Mouse (Mus musculus): ENCODE measurements around the gene Ppfia2. TPM values are rescaled to one million over a fixed set of nuclear protein-coding genes. Genes with fewer than 3 reads are reported as not detected.

Ppfia2 gene
- polyA plus RNA-seq, 1 experiment from 2014 or later = 0.66 TPM

DNA sequence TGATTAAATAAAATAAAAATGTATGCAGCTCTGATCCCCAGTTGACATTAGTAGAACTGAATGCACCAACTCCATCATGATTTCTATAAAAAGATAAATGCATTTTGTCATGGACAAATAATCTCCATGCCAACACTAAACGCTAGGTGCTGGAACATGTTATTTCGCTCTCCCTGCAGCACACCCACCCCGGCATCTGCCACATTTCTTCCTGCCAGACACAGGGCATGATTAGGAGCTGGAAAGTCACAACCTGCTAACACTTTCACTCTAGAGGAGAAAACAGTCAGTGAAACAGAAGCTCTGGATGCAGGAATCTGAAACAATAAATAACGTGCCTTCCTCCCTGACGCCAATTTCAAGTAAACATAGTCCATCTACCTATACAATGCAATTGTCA lies 211.3 kb downstream of the Ppfia2 start:
- no peak for ATAC-seq (ENCODE audit: insufficient number of reproducible peaks, insufficient read depth, low FRiP score, low read depth)

DNA sequence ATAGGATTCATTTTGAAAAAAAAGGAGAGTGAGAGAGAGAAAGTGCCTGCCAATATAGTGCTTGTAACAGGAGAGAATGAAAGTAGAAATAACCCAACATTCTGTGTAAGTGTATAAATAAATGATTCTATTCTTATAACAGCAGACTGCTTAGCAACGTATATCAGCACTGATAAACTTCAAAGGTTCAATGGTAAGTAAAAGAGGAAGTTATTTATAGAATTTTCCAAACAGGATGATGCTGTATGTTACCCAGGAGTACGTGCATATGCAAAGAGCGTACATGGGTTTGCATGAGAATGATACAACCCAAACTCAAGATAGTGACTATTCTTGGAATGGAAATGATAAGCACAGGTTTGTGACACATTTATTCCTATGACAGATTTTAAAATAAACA lies 215.4 kb downstream of the Ppfia2 start:
- Histone ChIP-seq H3K36me3 (ENCODE audit: control insufficient read depth, insufficient read depth, low read length) (no peaks in the 10 kb centered on the region), H3K27ac (replicated peaks in 1 of 2; ENCODE audit: control insufficient read depth in 1 of 2, insufficient read depth in 1 of 2, low read depth in 2 of 2, low read length in 2 of 2) (peak overlapping the region; percentile 49 to 64), H3K27me3 (ENCODE audit: control insufficient read depth, insufficient read depth, low read length) (no peaks in the 10 kb centered on the region), H3K9me3 (ENCODE audit: control insufficient read depth, low read length) (no peaks in the 10 kb centered on the region), H3K4me1 (ENCODE audit: control insufficient read depth in 2 of 2, insufficient read depth in 2 of 2, low read length in 2 of 2) (peaks cover 0 to 3% of the 10 kb centered on the region in 2 experiments; a peak in 1 of 4 replicates), H3K9ac (ENCODE audit: low read length) (no peak overlapping the region), H3K4me2 (ENCODE audit: low read length) (peak overlapping the region; percentile 50), H3K4me3 (ENCODE audit: control insufficient read depth in 1 of 2, insufficient read depth in 1 of 2, low read depth in 1 of 2, low read length in 2 of 2) (no peak overlapping the region)
- 0 out of 2 replicates have a peak, but pooled peaks have one; percentile 35 for ATAC-seq (ENCODE audit: insufficient number of reproducible peaks, insufficient read depth, low FRiP score, low read depth)
- WGBS = 23% methylated on average over 3 of the region's 3 CpGs

More for the DNA sequence above, 211.3 kb downstream of the Ppfia2 start:
- H3K4me3 ChIP-seq (ENCODE audit: control insufficient read depth in 1 of 2, insufficient read depth in 1 of 2, low read depth in 1 of 2, low read length in 2 of 2) = no peak overlapping the region
- H3K9me3 ChIP-seq (ENCODE audit: control insufficient read depth, low read length) = no peaks in the 10 kb centered on the region
- H3K27ac ChIP-seq (replicated peaks in 1 of 2; ENCODE audit: control insufficient read depth in 1 of 2, insufficient read depth in 1 of 2, low read depth in 2 of 2, low read length in 2 of 2) = no peak overlapping the region
- H3K9ac ChIP-seq (ENCODE audit: low read length) = no peak overlapping the region
- peaks cover 0 to 3% of the 10 kb centered on the region in 2 experiments; a peak in 1 of 4 replicates for H3K4me1 ChIP-seq (ENCODE audit: control insufficient read depth in 2 of 2, insufficient read depth in 2 of 2, low read length in 2 of 2)
- no peaks in the 10 kb centered on the region for H3K27me3 ChIP-seq (ENCODE audit: control insufficient read depth, insufficient read depth, low read length)
- 56% methylated on average over 5 of the region's 5 CpGs for WGBS
- H3K36me3 ChIP-seq (ENCODE audit: control insufficient read depth, insufficient read depth, low read length) = no peaks in the 10 kb centered on the region
- H3K4me2 ChIP-seq (ENCODE audit: low read length) = no peak overlapping the region

DNA sequence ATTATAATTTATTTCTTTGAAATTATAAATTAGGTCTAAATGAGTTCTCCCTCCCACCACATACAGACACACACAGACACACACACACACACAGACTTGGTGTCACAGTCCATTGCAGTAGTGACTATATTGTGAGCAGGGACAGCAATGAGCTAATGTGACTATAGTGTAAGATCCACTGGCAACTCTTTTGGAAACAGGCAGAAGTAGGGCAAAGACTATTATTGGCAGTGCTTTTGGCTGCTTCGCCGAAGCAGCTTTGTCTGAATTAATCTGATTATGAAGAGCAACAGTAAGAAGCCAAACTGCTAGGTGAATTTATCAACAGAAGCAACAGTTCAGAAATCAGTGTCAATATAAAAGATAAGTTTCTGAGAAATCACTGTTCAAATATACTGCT lies 249.8 kb downstream of the Ppfia2 start:
- no peak for ATAC-seq (ENCODE audit: insufficient number of reproducible peaks, insufficient read depth, low FRiP score, low read depth)
- H3K4me3 ChIP-seq (ENCODE audit: control insufficient read depth in 1 of 2, insufficient read depth in 1 of 2, low read depth in 1 of 2, low read length in 2 of 2) = no peak overlapping the region
- H3K27ac ChIP-seq (replicated peaks in 1 of 2; ENCODE audit: control insufficient read depth in 1 of 2, insufficient read depth in 1 of 2, low read depth in 2 of 2, low read length in 2 of 2) = no peak overlapping the region
- H3K4me1 ChIP-seq (ENCODE audit: control insufficient read depth in 2 of 2, insufficient read depth in 2 of 2, low read length in 2 of 2) = no peaks in the 10 kb centered on the region
- H3K9me3 ChIP-seq (ENCODE audit: control insufficient read depth, low read length) = no peaks in the 10 kb centered on the region
- no peaks in the 10 kb centered on the region for H3K36me3 ChIP-seq (ENCODE audit: control insufficient read depth, insufficient read depth, low read length)
- H3K27me3 ChIP-seq (ENCODE audit: control insufficient read depth, insufficient read depth, low read length) = no peaks in the 10 kb centered on the region
- no peak overlapping the region for H3K4me2 ChIP-seq (ENCODE audit: low read length)
- WGBS = 83% methylated on average over 2 of the region's 2 CpGs
- H3K9ac ChIP-seq (ENCODE audit: low read length) = no peak overlapping the region

DNA sequence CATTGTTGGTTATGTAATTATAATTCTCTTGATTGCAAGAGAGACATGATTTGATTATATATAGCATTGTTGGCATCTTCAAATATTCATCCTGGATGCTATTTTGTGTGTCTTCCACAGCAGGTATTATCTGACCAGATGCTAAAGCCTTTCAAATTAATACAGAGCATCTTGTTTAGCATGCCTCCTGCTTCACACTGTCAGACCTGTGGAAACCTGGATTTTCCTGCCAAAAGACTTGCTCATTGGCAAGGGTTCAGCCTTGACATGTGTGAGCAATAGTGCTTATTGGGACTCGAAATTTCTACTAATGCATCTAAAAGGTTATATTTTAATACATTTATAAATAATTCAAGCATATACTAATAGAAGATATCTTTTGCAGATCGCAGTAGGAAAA lies 262.1 kb downstream of the Ppfia2 start:
- no peak overlapping the region for H3K4me3 ChIP-seq (ENCODE audit: control insufficient read depth in 1 of 2, insufficient read depth in 1 of 2, low read depth in 1 of 2, low read length in 2 of 2)
- ATAC-seq (ENCODE audit: insufficient number of reproducible peaks, insufficient read depth, low FRiP score, low read depth) = no peak
- no peaks in the 10 kb centered on the region for H3K4me1 ChIP-seq (ENCODE audit: control insufficient read depth in 2 of 2, insufficient read depth in 2 of 2, low read length in 2 of 2)
- no peaks in the 10 kb centered on the region for H3K36me3 ChIP-seq (ENCODE audit: control insufficient read depth, insufficient read depth, low read length)
- H3K27ac ChIP-seq (replicated peaks in 1 of 2; ENCODE audit: control insufficient read depth in 1 of 2, insufficient read depth in 1 of 2, low read depth in 2 of 2, low read length in 2 of 2) = no peak overlapping the region
- no peak overlapping the region for H3K9ac ChIP-seq (ENCODE audit: low read length)
- H3K9me3 ChIP-seq (ENCODE audit: control insufficient read depth, low read length) = no peaks in the 10 kb centered on the region
- no peaks in the 10 kb centered on the region for H3K27me3 ChIP-seq (ENCODE audit: control insufficient read depth, insufficient read depth, low read length)
- WGBS = 64% methylated on average over 2 of the region's 2 CpGs
- no peak overlapping the region for H3K4me2 ChIP-seq (ENCODE audit: low read length)

DNA sequence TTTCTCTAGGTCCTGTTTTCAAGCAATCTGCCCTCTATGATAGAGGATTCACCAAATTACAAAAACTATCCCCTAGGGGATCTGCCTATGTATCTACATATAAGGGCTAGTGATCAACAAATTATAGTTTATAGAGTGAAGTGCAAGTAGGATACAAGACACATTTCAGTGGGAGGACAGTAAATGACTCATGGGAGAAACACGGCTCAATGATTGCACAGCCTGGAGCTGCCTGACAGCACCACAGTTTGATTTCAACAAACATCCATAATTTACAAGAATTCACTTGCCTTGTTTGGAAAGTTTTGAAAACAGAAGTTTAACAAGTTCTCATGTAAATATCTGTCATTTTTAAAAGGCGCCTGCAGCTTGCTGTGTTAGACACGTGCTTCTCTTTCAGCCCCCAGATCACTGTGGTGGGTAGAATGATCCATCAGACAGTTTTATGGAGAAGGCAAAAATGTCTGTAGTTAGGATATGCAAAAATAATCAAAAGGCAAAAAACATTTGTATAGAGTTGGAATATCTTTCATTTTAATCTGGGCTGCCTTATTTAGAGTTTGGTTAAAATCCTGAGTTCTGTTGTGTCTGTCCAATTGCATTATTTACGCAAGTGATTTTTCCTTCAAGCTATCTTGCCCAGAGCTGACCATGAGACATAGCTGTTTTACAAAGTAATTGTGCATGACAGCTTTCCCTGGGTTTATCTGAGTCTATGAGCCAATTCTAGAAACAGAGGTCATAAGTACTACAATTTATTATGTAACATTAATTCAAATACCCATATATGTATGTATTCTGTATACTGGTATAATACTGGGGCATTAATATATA lies 266.3 kb downstream of the Ppfia2 start:
- no peak for ATAC-seq (ENCODE audit: insufficient number of reproducible peaks, insufficient read depth, low FRiP score, low read depth)
- Histone ChIP-seq H3K9ac (ENCODE audit: low read length) (no peak overlapping the region), H3K36me3 (ENCODE audit: control insufficient read depth, insufficient read depth, low read length) (no peaks in the 10 kb centered on the region), H3K4me2 (ENCODE audit: low read length) (no peak overlapping the region), H3K27me3 (ENCODE audit: control insufficient read depth, insufficient read depth, low read length) (no peaks in the 10 kb centered on the region), H3K4me3 (ENCODE audit: control insufficient read depth in 1 of 2, insufficient read depth in 1 of 2, low read depth in 1 of 2, low read length in 2 of 2) (no peak overlapping the region), H3K27ac (replicated peaks in 1 of 2; ENCODE audit: control insufficient read depth in 1 of 2, insufficient read depth in 1 of 2, low read depth in 2 of 2, low read length in 2 of 2) (no peak overlapping the region), H3K9me3 (ENCODE audit: control insufficient read depth, low read length) (no peaks in the 10 kb centered on the region), H3K4me1 (ENCODE audit: control insufficient read depth in 2 of 2, insufficient read depth in 2 of 2, low read length in 2 of 2) (no peaks in the 10 kb centered on the region)
- 84% methylated on average over 4 of the region's 4 CpGs for WGBS

DNA sequence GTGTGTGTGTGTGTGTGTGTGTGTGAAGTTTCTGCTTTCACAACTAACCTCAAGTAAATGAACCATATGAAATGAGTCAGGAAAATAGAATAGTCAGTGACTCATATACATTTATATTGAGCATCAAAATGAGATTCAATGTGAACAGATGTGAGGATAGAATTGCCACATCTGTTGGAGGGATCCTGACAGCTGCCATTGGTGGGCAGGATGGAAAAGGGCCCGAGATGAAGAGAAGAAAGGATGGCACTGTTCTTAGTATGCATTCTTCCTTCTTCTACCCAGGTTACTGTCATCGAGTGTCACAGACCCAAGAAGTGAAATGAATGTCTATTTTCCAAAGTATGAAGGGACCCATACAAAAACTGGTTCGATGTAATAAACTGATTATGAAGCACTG lies 268.1 kb downstream of the Ppfia2 start:
- Histone ChIP-seq H3K4me2 (ENCODE audit: low read length) (no peak overlapping the region), H3K4me1 (ENCODE audit: control insufficient read depth in 2 of 2, insufficient read depth in 2 of 2, low read length in 2 of 2) (no peaks in the 10 kb centered on the region), H3K9me3 (ENCODE audit: control insufficient read depth, low read length) (no peaks in the 10 kb centered on the region), H3K27me3 (ENCODE audit: control insufficient read depth, insufficient read depth, low read length) (no peaks in the 10 kb centered on the region), H3K4me3 (ENCODE audit: control insufficient read depth in 1 of 2, insufficient read depth in 1 of 2, low read depth in 1 of 2, low read length in 2 of 2) (no peak overlapping the region), H3K36me3 (ENCODE audit: control insufficient read depth, insufficient read depth, low read length) (no peaks in the 10 kb centered on the region), H3K9ac (ENCODE audit: low read length) (no peak overlapping the region), H3K27ac (replicated peaks in 1 of 2; ENCODE audit: control insufficient read depth in 1 of 2, insufficient read depth in 1 of 2, low read depth in 2 of 2, low read length in 2 of 2) (no peak overlapping the region)
- ATAC-seq (ENCODE audit: insufficient number of reproducible peaks, insufficient read depth, low FRiP score, low read depth) = no peak
- WGBS = 71% methylated on average over 3 of the region's 3 CpGs

DNA sequence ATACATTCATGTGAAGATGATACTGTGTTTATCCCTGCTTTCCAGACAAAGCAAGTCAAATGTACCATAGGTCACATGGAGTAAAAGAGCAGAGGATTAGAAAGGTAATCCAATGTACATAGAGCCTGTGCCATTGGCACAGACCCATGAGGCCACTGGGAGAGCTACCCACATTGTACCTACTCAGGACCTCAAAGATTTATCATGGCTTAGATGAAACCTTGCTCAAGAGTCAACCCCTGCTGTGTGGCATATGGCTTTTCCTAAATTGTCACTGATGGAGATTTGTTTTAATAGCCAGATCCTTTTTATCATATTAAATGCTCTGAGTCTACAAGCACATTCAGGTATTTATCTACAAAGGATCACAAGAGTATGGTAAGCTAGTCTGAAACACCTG lies 274.8 kb downstream of the Ppfia2 start:
- H3K36me3 ChIP-seq (ENCODE audit: control insufficient read depth, insufficient read depth, low read length) = no peaks in the 10 kb centered on the region
- H3K4me3 ChIP-seq (ENCODE audit: control insufficient read depth in 1 of 2, insufficient read depth in 1 of 2, low read depth in 1 of 2, low read length in 2 of 2) = no peak overlapping the region
- no peak overlapping the region for H3K9ac ChIP-seq (ENCODE audit: low read length)
- H3K4me1 ChIP-seq (ENCODE audit: control insufficient read depth in 2 of 2, insufficient read depth in 2 of 2, low read length in 2 of 2) = no peaks in the 10 kb centered on the region
- no peaks in the 10 kb centered on the region for H3K9me3 ChIP-seq (ENCODE audit: control insufficient read depth, low read length)
- H3K4me2 ChIP-seq (ENCODE audit: low read length) = no peak overlapping the region
- no peak overlapping the region for H3K27ac ChIP-seq (replicated peaks in 1 of 2; ENCODE audit: control insufficient read depth in 1 of 2, insufficient read depth in 1 of 2, low read depth in 2 of 2, low read length in 2 of 2)
- no peak for ATAC-seq (ENCODE audit: insufficient number of reproducible peaks, insufficient read depth, low FRiP score, low read depth)
- H3K27me3 ChIP-seq (ENCODE audit: control insufficient read depth, insufficient read depth, low read length) = no peaks in the 10 kb centered on the region

DNA sequence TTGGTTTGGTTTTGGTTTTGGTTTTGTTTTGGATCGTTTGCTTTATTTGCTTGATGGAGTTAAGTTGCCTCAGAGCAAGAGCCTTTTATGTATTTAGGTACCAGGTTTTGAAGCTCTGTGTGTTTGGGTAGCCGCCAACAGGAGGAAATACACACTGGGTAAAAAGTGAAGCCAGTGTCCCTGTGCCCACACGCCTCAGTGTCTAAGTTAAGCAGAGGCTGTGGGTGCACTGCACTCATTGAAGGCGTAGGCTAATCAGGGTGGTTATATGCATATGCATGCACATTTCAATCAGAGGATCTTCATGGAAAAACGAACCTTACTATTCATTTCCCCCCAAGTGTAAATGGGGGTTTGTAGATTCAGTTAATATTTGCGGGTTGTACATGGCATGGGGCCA lies 290.9 kb downstream of the Ppfia2 start:
- no peaks in the 10 kb centered on the region for H3K27me3 ChIP-seq (ENCODE audit: control insufficient read depth, insufficient read depth, low read length)
- no peak overlapping the region for H3K4me2 ChIP-seq (ENCODE audit: low read length)
- H3K9me3 ChIP-seq (ENCODE audit: control insufficient read depth, low read length) = no peaks in the 10 kb centered on the region
- no peaks in the 10 kb centered on the region for H3K36me3 ChIP-seq (ENCODE audit: control insufficient read depth, insufficient read depth, low read length)
- no peak overlapping the region for H3K4me3 ChIP-seq (ENCODE audit: control insufficient read depth in 1 of 2, insufficient read depth in 1 of 2, low read depth in 1 of 2, low read length in 2 of 2)
- H3K9ac ChIP-seq (ENCODE audit: low read length) = no peak overlapping the region
- ATAC-seq (ENCODE audit: insufficient number of reproducible peaks, insufficient read depth, low FRiP score, low read depth) = no peak
- H3K4me1 ChIP-seq (ENCODE audit: control insufficient read depth in 2 of 2, insufficient read depth in 2 of 2, low read length in 2 of 2) = no peaks in the 10 kb centered on the region
- no peak overlapping the region for H3K27ac ChIP-seq (replicated peaks in 1 of 2; ENCODE audit: control insufficient read depth in 1 of 2, insufficient read depth in 1 of 2, low read depth in 2 of 2, low read length in 2 of 2)
- 83% methylated on average over 6 of the region's 6 CpGs for WGBS
